Mouse (Mus musculus): Measurements from ENCODE around the gene Iqsec1. TPM values are rescaled to one million over a fixed set of nuclear protein-coding genes. Genes with fewer than 3 reads are reported as not detected.

Gene Iqsec1
- total and polyA plus RNA-seq, 3 experiments: 17.0 to 90.4 (median 83.5) TPM

DNA sequence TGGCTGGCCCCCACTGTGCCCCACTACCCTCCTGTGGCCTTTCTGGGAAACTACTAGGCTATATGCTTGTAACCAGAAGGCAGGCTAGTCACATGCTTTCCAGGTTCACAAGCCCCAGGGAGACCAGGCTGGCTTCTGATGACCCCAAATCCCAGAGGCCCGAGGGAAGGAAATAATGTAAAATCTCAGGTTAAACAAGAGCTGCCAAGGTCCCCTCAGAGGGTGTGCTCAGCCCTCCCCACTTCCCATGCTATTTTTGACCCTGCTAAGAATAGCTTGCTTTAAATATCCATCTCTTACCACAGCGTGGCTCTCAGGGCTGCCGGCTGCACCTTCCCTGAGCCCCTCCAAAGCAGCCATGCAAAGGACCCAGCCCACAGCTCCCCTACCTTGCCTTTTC lies 299.7 kb downstream of the Iqsec1 start:
- in situ Hi-C loops (cut with MboI; ENCODE audit: low pct_ligation_motif_present, low pct_unique_long_range_greater_than_20kb, low sequenced_read_pairs) (no loop called here), dilution Hi-C loops (cut with MboI; ENCODE audit: extremely low pct_ligation_motif_present, extremely low pct_unique_long_range_greater_than_20kb, low sequenced_read_pairs) (no loop called here)
- no peak for TF ChIP-seq POLR2A (IDR thresholded peaks at IDR 0.05; ENCODE audit: low read depth, low read length)
- no peak for TF ChIP-seq MYC (IDR thresholded peaks at IDR 0.05; ENCODE audit: low read depth, low read length)
- no peak for TF ChIP-seq ZKSCAN1 (IDR thresholded peaks at IDR 0.05; ENCODE audit: borderline replicate concordance, low read depth, low read length)
- TF ChIP-seq TBP (conservative IDR thresholded peaks at IDR 0.05; ENCODE audit: low read depth, low read length): no peak
- no peak for TF ChIP-seq RCOR1 (conservative IDR thresholded peaks at IDR 0.05; ENCODE audit: low read depth, low read length)
- TF ChIP-seq CHD1 (IDR thresholded peaks at IDR 0.05; ENCODE audit: low read depth, low read length): no peak
- TF ChIP-seq SMC3 (IDR thresholded peaks at IDR 0.05; ENCODE audit: low read depth, low read length): no peak; the same call in 1 of the 2 replicates
- 0 out of 2 replicates have a peak, but pooled peaks have one; percentile 29 for TF ChIP-seq IRF4 (IDR thresholded peaks at IDR 0.05; ENCODE audit: low read depth, low read length)
- peak; percentile 54; the same call in 1 of the 2 replicates for TF ChIP-seq MXI1 (IDR thresholded peaks at IDR 0.05; ENCODE audit: low read depth, low read length)
- no peak for TF ChIP-seq GABPA (IDR thresholded peaks at IDR 0.05; ENCODE audit: insufficient replicate concordance, low read depth, low read length)
- TF ChIP-seq ZC3H11A (IDR thresholded peaks at IDR 0.05; ENCODE audit: low read depth, low read length): no peak
- no peak for TF ChIP-seq PAX5 (IDR thresholded peaks at IDR 0.05; ENCODE audit: low read length)
- peak; percentile 57; the same call in 1 of the 2 replicates for TF ChIP-seq TCF12 (IDR thresholded peaks at IDR 0.05; ENCODE audit: low read depth, low read length)
- no peak for TF ChIP-seq HCFC1 (IDR thresholded peaks at IDR 0.05; ENCODE audit: low read depth, low read length)
- no peak for TF ChIP-seq JUN (IDR thresholded peaks at IDR 0.05; ENCODE audit: insufficient read depth, low read depth, low read length)
- TF ChIP-seq MAZ (IDR thresholded peaks at IDR 0.05; ENCODE audit: low read depth, low read length): peak; percentile 53; the same call in 1 of the 2 replicates
- no peak for TF ChIP-seq NRF1 (IDR thresholded peaks at IDR 0.05; ENCODE audit: low read depth, low read length)
- 0 out of 4 replicates have a peak, but pooled peaks of 1 of the 2 experiments have one; percentile 21 for TF ChIP-seq CTCF (conservative IDR thresholded peaks at IDR 0.05 in 1 of 2, IDR thresholded peaks at IDR 0.05 in 1 of 2; ENCODE audit: low read depth in 2 of 2, low read length in 2 of 2)
- TF ChIP-seq E2F4 (IDR thresholded peaks at IDR 0.05; ENCODE audit: insufficient replicate concordance, low read depth, low read length): no peak
- 0 out of 2 replicates have a peak, but pooled peaks have one; percentile 31 for TF ChIP-seq MAFK (IDR thresholded peaks at IDR 0.05; ENCODE audit: insufficient replicate concordance, low read length)
- TF ChIP-seq SIN3A (IDR thresholded peaks at IDR 0.05; ENCODE audit: low read length): no peak; the same call in 1 of the 2 replicates
- TF ChIP-seq MAX (IDR thresholded peaks at IDR 0.05; ENCODE audit: low read length): no peak
- TF ChIP-seq BHLHE40 (IDR thresholded peaks at IDR 0.05; ENCODE audit: low read depth, low read length): peak; percentile 79
- TF ChIP-seq USF1 (IDR thresholded peaks at IDR 0.05; ENCODE audit: low read depth, low read length): no peak
- TF ChIP-seq ETS1 (conservative IDR thresholded peaks at IDR 0.05; ENCODE audit: low read depth, low read length): peak; percentile 80
- TF ChIP-seq ELF1 (IDR thresholded peaks at IDR 0.05; ENCODE audit: low read depth, low read length): no peak
- no peak for TF ChIP-seq KAT2A (IDR thresholded peaks at IDR 0.05; ENCODE audit: insufficient replicate concordance, low read length)
- no peak for TF ChIP-seq CHD2 (IDR thresholded peaks at IDR 0.05; ENCODE audit: low read length)
- peak; percentile 98 for TF ChIP-seq MEF2A (IDR thresholded peaks at IDR 0.05; ENCODE audit: borderline replicate concordance, low read depth, low read length)
- no peak for TF ChIP-seq UBTF (IDR thresholded peaks at IDR 0.05; ENCODE audit: low read depth, low read length)
- no peak for TF ChIP-seq JUND (conservative IDR thresholded peaks at IDR 0.05; ENCODE audit: low read depth, low read length)
- TF ChIP-seq EP300 (IDR thresholded peaks at IDR 0.05; ENCODE audit: low read length): peak; percentile 44; the same call in 1 of the 2 replicates
- TF ChIP-seq POLR2AphosphoS2 (IDR thresholded peaks at IDR 0.05; ENCODE audit: low read depth, low read length): no peak
- no peak for TF ChIP-seq ZNF384 (IDR thresholded peaks at IDR 0.05; ENCODE audit: low read depth, low read length)
- Histone ChIP-seq H3K27me3 (replicated peaks) (no peaks in the 10 kb centered on the region), H3K27ac (ENCODE audit: insufficient read depth, low read depth) (peak overlapping the region; percentile 56), H3K4me1 (ENCODE audit: control insufficient read depth in 1 of 2, insufficient read depth in 2 of 2) (peaks cover 29 to 81% of the 10 kb centered on the region in 2 experiments), H3K36me3 (replicated peaks in 1 of 2; ENCODE audit: control insufficient read depth in 1 of 2, insufficient read depth in 1 of 2, low read length in 1 of 2) (peaks cover 83 to 99% of the 10 kb centered on the region in 2 experiments), H3K4me2 (ENCODE audit: insufficient read depth, low read depth, poor library complexity, severe bottlenecking) (no peak overlapping the region), H3K9ac (ENCODE audit: insufficient read depth, low read depth) (no peak overlapping the region), H3K9me3 (replicated peaks; ENCODE audit: low read length) (no peaks in the 10 kb centered on the region), H3K79me2 (replicated peaks; ENCODE audit: control insufficient read depth, extremely low read depth, insufficient read depth, poor library complexity, severe bottlenecking) (peaks cover 32% of the 10 kb centered on the region), H3K4me3 (replicated peaks in 1 of 3; ENCODE audit: low read depth in 2 of 3, low read length in 2 of 3, poor library complexity in 1 of 3) (no peak overlapping the region)
- DNase-seq (ENCODE audit: extremely low read depth): peak; percentile 78
